Mouse (Mus musculus): Measurements from ENCODE around the gene Intu.
A peak's percentile ranks its signal among the peaks of the same experiment; 100 is the strongest.

Gene Intu

GRCm38 (mm10) chr3:40685855-40686515, 154.9 kb downstream of the Intu start:
- no peak for DNase-seq

- DNase-seq, result no peak
Observed at GRCm38 (mm10) chr3:40686836-40687235, 155.8 kb downstream of the Intu start.

- DNase-seq, result no peak
Observed at GRCm38 (mm10) chr3:40687588-40687987, 156.5 kb downstream of the Intu start.

GRCm38 (mm10) chr3:40691566-40691965, 160.5 kb downstream of the Intu start:
- no peak for DNase-seq

- DNase-seq, result no peak
Observed at GRCm38 (mm10) chr3:40693435-40693834, 162.3 kb downstream of the Intu start.

- no peak for DNase-seq
Observed at GRCm38 (mm10) chr3:40693960-40694359, 162.9 kb downstream of the Intu start.

- no peak for DNase-seq
Observed at GRCm38 (mm10) chr3:40694438-40694837, 163.4 kb downstream of the Intu start.

- DNase-seq, result no peak
Observed at GRCm38 (mm10) chr3:40695162-40695561, 164.1 kb downstream of the Intu start.

- no peak for DNase-seq
Observed at GRCm38 (mm10) chr3:40698834-40699233, 167.7 kb downstream of the Intu start.

GRCm38 (mm10) chr3:40704816-40705430, 173.8 kb downstream of the Intu start:
- no peak for DNase-seq

GRCm38 (mm10) chr3:40708655-40709054, 177.6 kb downstream of the Intu start, which contains the start of gene Slc25a31:
TSS of gene Slc25a31 (plus strand) at chr3:40708855.
- DNase-seq, result no peak

- DNase-seq, result no peak
Observed at GRCm38 (mm10) chr3:40716056-40716455, 185.0 kb downstream of the Intu start.

- DNase-seq, result no peak
Observed at GRCm38 (mm10) chr3:40719022-40719421, 187.9 kb downstream of the Intu start.

GRCm38 (mm10) chr3:40738381-40738912, 207.4 kb downstream of the Intu start:
- no peak for DNase-seq

- DNase-seq, result no peak
Observed at GRCm38 (mm10) chr3:40744024-40744835, 213.1 kb downstream of the Intu start, which contains the start of gene Hspa4l. TSS of gene Hspa4l (plus strand) at chr3:40744495.

GRCm38 (mm10) chr3:40744836-40745660, 214.0 kb downstream of the Intu start:
- DNase-seq, result peak; percentile 90 to 92

- DNase-seq, result no peak
Observed at GRCm38 (mm10) chr3:40745661-40746547, 214.8 kb downstream of the Intu start.

Measured in spleen, adult 18-20 months (tissue).